Mouse (Mus musculus) heart, adult 11 months (tissue): ENCODE data around the gene Tmem107.

ENCODE experiments used
- DNase-seq: peaks from one replicate; pipeline ENCODE4 v3.0.0; 2022

Gene Tmem107

GRCm38 (mm10) chr11:69070590-69071222 lies at the start of gene Tmem107:
TSS of gene Tmem107 (plus strand) at chr11:69070806.
- DNase-seq, result peak; percentile 99

- no peak for DNase-seq
These were observed 44.0 kb upstream of the Tmem107 start for GRCm38 (mm10) chr11:69026562-69026961.

GRCm38 (mm10) chr11:69028805-69029204 lies 41.8 kb upstream of the Tmem107 start:
- DNase-seq, result no peak

- peak; percentile 94 for DNase-seq
These were observed 37.1 kb upstream of the Tmem107 start for GRCm38 (mm10) chr11:69033552-69033951.

- DNase-seq, result no peak
These were observed 36.0 kb upstream of the Tmem107 start for GRCm38 (mm10) chr11:69034585-69034984.

- peak; percentile 94 for DNase-seq
These were observed 35.2 kb upstream of the Tmem107 start for GRCm38 (mm10) chr11:69035411-69035810.

- DNase-seq, result peak; percentile 99
These were observed 34.8 kb upstream of the Tmem107 start for GRCm38 (mm10) chr11:69035849-69036248.

GRCm38 (mm10) chr11:69036486-69037230 lies 33.9 kb upstream of the Tmem107 start:
- DNase-seq, result peak; percentile 98

GRCm38 (mm10) chr11:69037231-69038061 lies 33.2 kb upstream of the Tmem107 start:
- peak; percentile 97 for DNase-seq

- peak; percentile 95 for DNase-seq
These were observed 32.4 kb upstream of the Tmem107 start for GRCm38 (mm10) chr11:69038173-69038572.

GRCm38 (mm10) chr11:69045531-69046394 lies 24.8 kb upstream of the Tmem107 start, which contains the start of gene Aurkb:
TSS of gene Aurkb (plus strand) at chr11:69045647.
- DNase-seq, result peak; percentile 98

GRCm38 (mm10) chr11:69046395-69046774 lies 24.2 kb upstream of the Tmem107 start:
- peak; percentile 86 for DNase-seq

- DNase-seq, result peak; percentile 89
These were observed 23.0 kb upstream of the Tmem107 start for GRCm38 (mm10) chr11:69047592-69047991.

- DNase-seq, result peak; percentile 86
These were observed 22.5 kb upstream of the Tmem107 start for GRCm38 (mm10) chr11:69048151-69048550.

GRCm38 (mm10) chr11:69050748-69051147 lies 19.9 kb upstream of the Tmem107 start:
- no peak for DNase-seq

GRCm38 (mm10) chr11:69051771-69052170 lies 18.8 kb upstream of the Tmem107 start:
- DNase-seq, result no peak

GRCm38 (mm10) chr11:69052824-69053421 lies 17.7 kb upstream of the Tmem107 start:
- DNase-seq, result peak; percentile 88

GRCm38 (mm10) chr11:69053848-69054247 lies 16.8 kb upstream of the Tmem107 start:
- DNase-seq, result no peak

GRCm38 (mm10) chr11:69058265-69058664 lies 12.3 kb upstream of the Tmem107 start:
- DNase-seq, result no peak

GRCm38 (mm10) chr11:69058729-69059356 lies 11.8 kb upstream of the Tmem107 start:
- DNase-seq, result peak; percentile 90

- peak; percentile 100 for DNase-seq
These were observed 11.1 kb upstream of the Tmem107 start, which contains the start of gene Borcs6 for GRCm38 (mm10) chr11:69059357-69059974. TSS of gene Borcs6 (plus strand) at chr11:69059717.
